Mouse (Mus musculus) thymus, adult 2 months (tissue): Measurements from ENCODE around the gene Cnot8.

Experiments used
- CTCF ChIP-seq: fragments of 200-500 bp; IDR thresholded peaks from 2 replicates; pipeline ENCODE4 v1.5.1; 2012; ENCODE audit warnings: mild to moderate bottlenecking, control low read depth, low read length, moderate library complexity, borderline replicate concordance; ENCODE audit not compliant: control insufficient read depth, poor library complexity, insufficient read depth; ENCODE audit errors: extremely low read depth
- POLR2A ChIP-seq: fragments of 200-500 bp; IDR thresholded peaks from 2 replicates; pipeline ENCODE4 v1.6.1; 2012; ENCODE audit warnings: mild to moderate bottlenecking, low read length, control low read depth, moderate library complexity; ENCODE audit not compliant: control insufficient read depth, poor library complexity, insufficient read depth; ENCODE audit errors: extremely low read depth

DNA sequence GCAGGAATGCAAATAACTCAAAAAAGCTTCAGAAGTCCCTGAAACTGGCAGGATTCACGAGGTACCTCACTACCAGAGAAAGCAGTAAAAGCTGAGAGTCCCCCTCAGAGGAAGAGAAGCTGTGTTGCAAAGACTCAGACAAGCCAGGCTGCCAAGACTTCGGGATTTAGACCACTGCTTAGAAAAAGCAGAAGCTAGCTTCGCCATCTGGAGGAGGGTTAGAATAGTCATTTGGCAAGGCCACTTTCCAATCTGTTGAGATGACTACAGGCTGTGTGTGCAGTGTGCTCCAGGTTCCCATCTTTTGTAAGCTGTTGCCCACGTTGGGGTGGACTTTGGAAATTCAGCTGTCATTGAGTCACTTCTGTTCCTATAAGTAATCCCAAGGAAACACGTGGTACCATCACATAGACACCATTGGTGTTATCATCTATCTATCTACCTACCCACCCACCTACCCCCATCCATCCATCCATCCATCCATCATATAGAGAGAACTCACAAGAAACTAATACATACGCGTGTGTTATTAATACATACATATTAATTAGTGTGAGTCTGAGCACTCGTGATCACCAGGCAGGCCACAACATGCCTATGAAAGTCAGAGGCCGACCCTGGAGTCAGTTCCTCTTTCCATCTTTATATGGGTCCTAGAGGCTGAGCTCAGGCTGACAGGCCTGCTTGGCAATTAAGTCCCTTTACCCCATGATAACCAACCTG lies 39.9 kb downstream of the Cnot8 start:
- TF ChIP-seq POLR2A (no peak), CTCF (no peak)
